9 mouse cellular contexts compared by ENCODE assay signal in the genomic region with DNA sequence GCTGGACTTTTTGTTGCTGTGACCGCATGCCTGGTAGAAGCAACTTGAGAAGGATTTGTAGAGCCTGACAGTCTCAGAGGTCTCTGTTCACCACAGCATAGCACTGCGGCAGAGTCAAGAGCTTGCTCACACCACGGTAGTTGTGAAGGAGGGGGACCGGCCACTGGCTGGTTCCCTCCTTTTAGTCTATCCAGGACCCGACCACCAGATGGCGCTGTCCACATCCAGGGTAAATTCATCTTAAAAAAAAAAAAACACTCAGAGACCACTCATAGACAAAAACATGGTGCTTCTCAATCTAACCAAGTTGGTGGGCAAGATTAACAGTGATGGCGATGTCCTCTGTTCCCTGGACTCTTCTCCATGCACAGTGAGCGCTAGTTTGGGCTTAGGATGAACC. TPM values are rescaled to one million over a fixed set of nuclear protein-coding genes. Genes with fewer than 3 reads are reported as not detected.
DNase-seq lines count a peak whose midpoint lies in the region; ATAC-seq and TF ChIP-seq lines count a peak whose summit lies in the region.
"Had no signal": no experiment of that assay in that cellular context is flagged by ENCODE, and none has a peak within 500 bp of the region (broad histone marks: within the 10 kb centered on the region; RNA-seq: fewer than 3 reads in every experiment).

No protein-coding gene starts in this region.

- H3K4me1 ChIP-seq in intestine, embryonic 16.5 days (ENCODE audit: control insufficient read depth, insufficient read depth, low read length), result peaks cover 4% of the 10 kb centered on the region; the same call in 1 of the 2 replicates
- no peaks in the 10 kb centered on the region for H3K4me1 ChIP-seq in intestine, embryonic 15.5 days (replicated peaks)
- peaks cover 0 to 32% of the 10 kb centered on the region in 2 experiments; a peak in 2 of 4 replicates for H3K4me1 ChIP-seq in CH12.LX (ENCODE audit: control insufficient read depth in 1 of 2, insufficient read depth in 2 of 2)
- H3K4me1 ChIP-seq: neural tube, embryonic 12.5 days had no signal

- WGBS in intestine, embryonic 16.5 days, result 73% methylated on average over 8 of the region's 8 CpGs
- WGBS in intestine, embryonic 15.5 days, result 74% methylated on average over 8 of the region's 8 CpGs

- 0 out of 2 replicates have a peak overlapping the region, but pooled peaks have one; percentile 65 for H3K27ac ChIP-seq in intestine, embryonic 16.5 days (ENCODE audit: low read length)
- no peak overlapping the region for H3K27ac ChIP-seq in intestine, embryonic 15.5 days
- H3K27ac ChIP-seq in CH12.LX (ENCODE audit: insufficient read depth, low read depth), result no peak overlapping the region
- H3K27ac ChIP-seq: neural tube, embryonic 12.5 days had no signal

- peak; percentile 64 for TF ChIP-seq RAD21 in CH12.LX (IDR thresholded peaks at IDR 0.05; ENCODE audit: low read depth, low read length)

- peak; percentile 25 to 73; a peak in 3 of 4 replicates for TF ChIP-seq CTCF in CH12.LX (conservative IDR thresholded peaks at IDR 0.05 in 1 of 2, IDR thresholded peaks at IDR 0.05 in 1 of 2; ENCODE audit: low read depth in 2 of 2, low read length in 2 of 2)

- no peaks in the 10 kb centered on the region for H3K27me3 ChIP-seq in intestine, embryonic 16.5 days (replicated peaks; ENCODE audit: control insufficient read depth, insufficient read depth, low read length)
- no peaks in the 10 kb centered on the region for H3K27me3 ChIP-seq in intestine, embryonic 15.5 days (replicated peaks)
- H3K27me3 ChIP-seq in CH12.LX (replicated peaks), result no peaks in the 10 kb centered on the region
- H3K27me3 ChIP-seq: neural tube, embryonic 12.5 days had no signal

- H3K9ac ChIP-seq in intestine, embryonic 16.5 days (ENCODE audit: low read depth, low read length), result no peak overlapping the region
- no peak overlapping the region for H3K9ac ChIP-seq in intestine, embryonic 15.5 days
- H3K9ac ChIP-seq in CH12.LX (ENCODE audit: insufficient read depth, low read depth), result no peak overlapping the region
- H3K9ac ChIP-seq: neural tube, embryonic 12.5 days had no signal

- no peak for ATAC-seq in intestine, embryonic 16.5 days
- ATAC-seq in intestine, embryonic 15.5 days, result no peak
- 0 out of 2 replicates have a peak, but pooled peaks have one; percentile 42 for ATAC-seq in common myeloid progenitor, adult 5-6 weeks (replicated peaks; ENCODE audit: low read depth, poor library complexity, severe bottlenecking)

- dilution Hi-C loops in CH12.LX (cut with MboI; ENCODE audit: extremely low pct_ligation_motif_present, extremely low pct_unique_long_range_greater_than_20kb, low sequenced_read_pairs), result no loop called here

- TF ChIP-seq POLR2A in CH12.LX (IDR thresholded peaks at IDR 0.05; ENCODE audit: low read depth, low read length), result no peak

- TF ChIP-seq EP300 in CH12.LX (IDR thresholded peaks at IDR 0.05; ENCODE audit: low read length), result no peak

- no peaks in the 10 kb centered on the region for H3K36me3 ChIP-seq in intestine, embryonic 16.5 days (ENCODE audit: control insufficient read depth, insufficient read depth, low read length)
- H3K36me3 ChIP-seq in intestine, embryonic 15.5 days, result no peaks in the 10 kb centered on the region
- H3K36me3 ChIP-seq in CH12.LX (replicated peaks in 1 of 2; ENCODE audit: control insufficient read depth in 1 of 2, insufficient read depth in 1 of 2, low read length in 1 of 2), result no peaks in the 10 kb centered on the region
- H3K36me3 ChIP-seq: neural tube, embryonic 12.5 days had no signal

- no peak overlapping the region for H3K4me3 ChIP-seq in intestine, embryonic 16.5 days (ENCODE audit: low read length)
- H3K4me3 ChIP-seq in intestine, embryonic 15.5 days (replicated peaks), result no peak overlapping the region
- no peak overlapping the region for H3K4me3 ChIP-seq in CH12.LX (replicated peaks in 1 of 3; ENCODE audit: low read depth in 2 of 3, low read length in 2 of 3, poor library complexity in 1 of 3)
- H3K4me3 ChIP-seq: neural tube, embryonic 12.5 days had no signal

- peak; percentile 71 for DNase-seq in CH12.LX (ENCODE audit: extremely low read depth)
- DNase-seq in natural killer cell, adult 2 months (ENCODE audit: low spot score in 2 of 2), result peak; percentile 19 to 51
- DNase-seq in gastrocnemius, postnatal 25 days, result no peak
- DNase-seq in cerebellum, adult 8-10 months, result no peak
- DNase-seq in gastrocnemius, adult 18-20 months (ENCODE audit: low spot score), result no peak

- H3K9me3 ChIP-seq in intestine, embryonic 16.5 days (ENCODE audit: control insufficient read depth, low read length), result no peaks in the 10 kb centered on the region
- no peaks in the 10 kb centered on the region for H3K9me3 ChIP-seq in intestine, embryonic 15.5 days
- H3K9me3 ChIP-seq in CH12.LX (replicated peaks; ENCODE audit: low read length), result no peaks in the 10 kb centered on the region
- H3K9me3 ChIP-seq: neural tube, embryonic 12.5 days had no signal

- no peak overlapping the region for H3K4me2 ChIP-seq in intestine, embryonic 16.5 days (ENCODE audit: low read depth, low read length)
- H3K4me2 ChIP-seq in intestine, embryonic 15.5 days (replicated peaks), result no peak overlapping the region
- no peak overlapping the region for H3K4me2 ChIP-seq in CH12.LX (ENCODE audit: insufficient read depth, low read depth, poor library complexity, severe bottlenecking)
- H3K4me2 ChIP-seq: neural tube, embryonic 12.5 days had no signal

- no peaks in the 10 kb centered on the region for H3K79me2 ChIP-seq in CH12.LX (replicated peaks; ENCODE audit: control insufficient read depth, extremely low read depth, insufficient read depth, poor library complexity, severe bottlenecking)

- in situ Hi-C loops in CH12.LX (cut with MboI; ENCODE audit: low pct_ligation_motif_present, low pct_unique_long_range_greater_than_20kb, low sequenced_read_pairs), result no loop called here

TF ChIP-seq in CH12.LX, 34 proteins besides CTCF, POLR2A, EP300 and RAD21:
- TF ChIP-seq ELF1 (IDR thresholded peaks at IDR 0.05; ENCODE audit: low read depth, low read length), result no peak
- TF ChIP-seq SMC3 (IDR thresholded peaks at IDR 0.05; ENCODE audit: low read depth, low read length), result peak; percentile 69
- peak; percentile 97 for TF ChIP-seq ZNF384 (IDR thresholded peaks at IDR 0.05; ENCODE audit: low read depth, low read length)
TF ChIP-seq in CH12.LX: peak in this region for 2.

RNA-seq across cellular contexts. Expression of a gene that starts 1.7 kb away (rescaled TPM):
- 0.04 and 0.07 TPM in 2 replicates for polyA plus RNA-seq in intestine, embryonic 16.5 days (2015; fragmentation: Nextera tagmentation; extraction: Ambion mirVana)
- 0.13 and 0.21 TPM in 2 replicates for polyA plus RNA-seq in intestine, embryonic 15.5 days (2015; fragmentation: Nextera tagmentation; extraction: Ambion mirVana)
- total RNA-seq in CH12.LX (2012; rRNA removed), result 0.46 and 0.64 TPM in 2 replicates
- total RNA-seq in CH12.LX (2014; rRNA removed), result 0.58 and 0.63 TPM in 2 replicates
- 0.76 and 0.90 TPM in 2 replicates for polyA plus RNA-seq in CH12.LX (2012; ENCODE audit: insufficient read length, low read depth)
- total RNA-seq in common myeloid progenitor, adult 5-6 weeks (2017), result not detected in 2 replicates
- not detected for total RNA-seq in gastrocnemius, postnatal 25 days (2021)
- total RNA-seq in gastrocnemius, adult 18-20 months (2021), result not detected

Comparison
In these comparisons a context has a peak if more than half of its experiments do, and no peak if none do; other contexts are left out.
1. DNase-seq: peak in CH12.LX (single experiment) and natural killer cell, adult 2 months (2 of 2); none in gastrocnemius, postnatal 25 days (single experiment), cerebellum, adult 8-10 months (single experiment) and gastrocnemius, adult 18-20 months (single experiment).